In genomic region chr9:122315501-122315900, GRCm38 (mm10) we compare ENCODE assay signal across 18 mouse cellular contexts.
"Had no signal": no experiment of that assay in that cellular context is flagged by ENCODE, and none has a peak within 500 bp of the region (broad histone marks: within the 10 kb centered on the region; RNA-seq: fewer than 3 reads in every experiment).

No protein-coding gene starts in this region.

- DNase-seq: kidney, postnatal 36 days; liver; liver, embryonic 13.5 days; liver, postnatal 0 days; lung, postnatal 14 days; right cerebral cortex, adult 18-20 months; right cerebral cortex, postnatal 25 days; thymus, postnatal 4 days had no signal

- H3K9ac ChIP-seq: limb, embryonic 12.5 days; liver, embryonic 13.5 days; liver, postnatal 0 days; lung, embryonic 15.5 days; midbrain, embryonic 12.5 days; neural tube, embryonic 13.5 days had no signal

- H3K4me2 ChIP-seq: limb, embryonic 12.5 days; liver, embryonic 13.5 days; lung, embryonic 15.5 days; midbrain, embryonic 12.5 days; neural tube, embryonic 13.5 days had no signal

- H3K27me3 ChIP-seq: limb, embryonic 12.5 days; liver, embryonic 13.5 days; lung, embryonic 15.5 days; neural tube, embryonic 13.5 days had no signal

- H3K36me3 ChIP-seq: limb, embryonic 12.5 days; liver, embryonic 13.5 days; lung, embryonic 15.5 days; midbrain, embryonic 12.5 days; neural tube, embryonic 13.5 days had no signal

- H3K9me3 ChIP-seq: limb, embryonic 12.5 days; liver, embryonic 13.5 days; lung, embryonic 15.5 days; midbrain, embryonic 12.5 days; neural tube, embryonic 13.5 days had no signal

- ATAC-seq: liver, postnatal 0 days; midbrain, embryonic 16.5 days had no signal

- H3K27ac ChIP-seq: kidney, postnatal 0 days; layer of hippocampus, adult 2 months; limb, embryonic 12.5 days; liver, embryonic 13.5 days; lung, embryonic 15.5 days; macrophage; midbrain, embryonic 12.5 days; neural tube, embryonic 13.5 days; stomach, postnatal 0 days had no signal

- H3K4me3 ChIP-seq: layer of hippocampus, adult 2 months; limb, embryonic 12.5 days; liver, embryonic 13.5 days; lung, embryonic 15.5 days; megakaryocyte, embryonic 14.5 days; midbrain, embryonic 12.5 days; neural tube, embryonic 13.5 days had no signal
